Mouse (Mus musculus) layer of hippocampus, postnatal 25 days (tissue): Measurements from ENCODE around the gene Homer2. TPM values are rescaled to one million over a fixed set of nuclear protein-coding genes. Genes with fewer than 3 reads are reported as not detected.

Experiments
- DNase-seq, 2 experiments: peaks; one replicate each; pipeline ENCODE4 v3.0.0; 2022; ENCODE audit warnings: mixed read lengths in 2 of 2, low spot score in 1 of 2; ENCODE audit errors: extremely low spot score in 1 of 2
- total RNA-seq, 2 experiments: library from RNA; stranded (reverse); gene quantifications; 2 replicates each; pipeline ENCODE4 v1.2.3; 2021

Gene Homer2
- total RNA-seq, 2 experiments from 2014 or later: 82.2 to 99.1 TPM

GRCm38 (mm10) chr7:81706416-81707391 lies 623 bp downstream of the Homer2 start:
- DNase-seq: peak; percentile 22 to 43

GRCm38 (mm10) chr7:81706027-81706415 lies 1.3 kb downstream of the Homer2 start:
- no peak for DNase-seq

DNA sequence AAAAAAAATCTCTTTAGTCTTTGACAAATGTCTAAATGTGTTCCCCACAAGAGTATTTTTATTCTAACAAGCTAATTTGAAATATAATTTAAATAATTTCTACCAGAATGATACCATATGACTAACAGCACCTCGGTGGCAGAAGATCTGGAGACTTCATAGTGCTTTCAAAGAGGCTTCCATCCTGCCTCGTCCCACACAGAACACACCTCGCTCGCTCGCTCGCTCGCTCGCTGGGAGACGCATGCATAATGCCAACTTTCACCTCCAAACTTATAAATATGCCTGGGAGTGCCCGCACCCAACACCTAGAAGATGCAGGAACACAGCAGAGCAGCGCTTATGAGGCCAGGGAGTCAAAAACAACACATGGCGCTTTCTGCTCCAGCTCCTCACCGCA lies 9.0 kb downstream of the Homer2 start:
- no peak for DNase-seq

DNA sequence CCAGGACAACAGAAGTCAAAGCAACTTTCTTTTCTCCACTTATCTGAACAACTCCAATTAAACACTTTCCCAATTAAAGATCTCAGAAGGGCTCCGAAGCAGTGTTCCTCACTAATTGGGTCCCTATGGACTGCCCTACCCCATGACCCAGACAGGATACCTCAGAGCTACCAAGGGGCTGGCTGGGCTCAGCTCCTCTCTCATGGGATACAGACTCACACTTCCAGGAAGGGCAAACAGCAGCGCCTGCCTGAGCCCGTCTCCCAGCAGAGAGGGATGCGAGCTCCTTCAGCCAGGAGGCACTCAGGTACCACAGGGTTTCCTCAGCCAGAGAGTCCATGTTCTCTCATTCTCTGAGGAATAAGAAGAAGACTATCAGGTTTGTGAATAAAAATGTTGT lies 9.4 kb downstream of the Homer2 start:
- no peak for DNase-seq

GRCm38 (mm10) chr7:81695763-81696533 lies 11.4 kb downstream of the Homer2 start:
- no peak for DNase-seq

DNA sequence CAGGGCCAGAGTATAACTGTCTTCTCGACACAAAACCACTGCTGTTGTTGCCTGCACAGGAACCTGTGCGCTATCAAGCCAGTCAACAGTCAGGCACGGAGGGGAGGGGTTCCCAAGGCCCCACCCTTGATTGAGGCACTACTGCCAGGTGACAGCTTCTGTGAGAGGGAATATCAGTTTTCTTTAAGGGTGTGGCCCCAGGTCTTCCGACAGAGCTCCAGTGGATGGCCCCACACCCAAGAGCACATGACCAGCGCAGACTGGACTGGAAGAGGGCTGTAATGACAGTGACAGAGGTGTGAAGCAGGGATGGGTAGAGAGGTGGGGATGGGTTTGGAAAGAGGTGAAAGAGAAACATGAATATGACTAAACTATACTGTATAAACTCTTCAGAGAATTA lies 16.3 kb downstream of the Homer2 start:
- DNase-seq: no peak

DNA sequence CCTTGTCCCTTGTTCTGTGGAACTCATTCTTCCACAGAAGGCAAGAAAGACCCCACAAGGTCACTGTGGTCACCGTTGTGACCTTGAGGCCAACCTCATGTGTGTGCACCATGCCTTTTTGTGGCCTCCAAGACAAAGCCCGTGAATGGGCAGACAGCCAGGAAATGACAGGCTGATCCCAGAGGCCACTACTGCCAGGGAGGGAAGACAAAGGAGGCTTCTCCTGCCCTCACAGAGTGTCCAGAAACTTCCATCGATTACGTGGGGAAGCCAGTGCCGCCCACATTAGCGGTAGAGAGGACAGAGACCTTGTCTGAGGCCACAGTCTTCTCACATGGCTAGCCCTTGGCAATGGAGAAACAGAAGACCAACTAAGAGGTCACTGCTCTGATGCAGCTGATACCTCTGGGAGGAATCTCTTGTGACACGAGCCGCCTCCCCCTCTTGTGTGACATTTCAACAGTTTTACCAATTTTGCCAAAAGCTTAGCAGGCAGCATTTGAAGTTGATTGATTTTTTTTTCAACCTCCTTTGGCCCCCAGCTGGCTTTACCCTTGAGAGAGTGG lies 18.1 kb downstream of the Homer2 start:
- no peak for DNase-seq

DNA sequence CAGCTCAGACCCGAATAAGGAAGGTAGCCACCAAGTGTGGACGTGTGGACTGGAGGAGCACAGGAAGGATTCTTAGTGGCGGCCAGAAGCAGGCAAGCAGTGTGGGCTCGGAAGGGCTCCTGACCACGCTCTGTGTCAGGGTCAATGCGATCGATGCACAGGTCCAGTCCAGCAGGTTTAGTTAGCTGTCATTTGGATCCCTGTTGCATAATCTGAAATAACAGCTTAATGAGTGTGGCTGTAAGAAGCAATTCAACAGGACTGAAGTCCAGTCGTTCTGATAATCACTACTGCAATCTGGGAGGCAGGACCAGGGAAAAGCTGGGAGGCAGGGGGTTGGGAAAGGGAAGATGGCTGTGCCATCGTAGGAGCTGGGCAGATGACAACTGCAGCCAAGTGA lies 18.9 kb downstream of the Homer2 start:
- no peak for DNase-seq

DNA sequence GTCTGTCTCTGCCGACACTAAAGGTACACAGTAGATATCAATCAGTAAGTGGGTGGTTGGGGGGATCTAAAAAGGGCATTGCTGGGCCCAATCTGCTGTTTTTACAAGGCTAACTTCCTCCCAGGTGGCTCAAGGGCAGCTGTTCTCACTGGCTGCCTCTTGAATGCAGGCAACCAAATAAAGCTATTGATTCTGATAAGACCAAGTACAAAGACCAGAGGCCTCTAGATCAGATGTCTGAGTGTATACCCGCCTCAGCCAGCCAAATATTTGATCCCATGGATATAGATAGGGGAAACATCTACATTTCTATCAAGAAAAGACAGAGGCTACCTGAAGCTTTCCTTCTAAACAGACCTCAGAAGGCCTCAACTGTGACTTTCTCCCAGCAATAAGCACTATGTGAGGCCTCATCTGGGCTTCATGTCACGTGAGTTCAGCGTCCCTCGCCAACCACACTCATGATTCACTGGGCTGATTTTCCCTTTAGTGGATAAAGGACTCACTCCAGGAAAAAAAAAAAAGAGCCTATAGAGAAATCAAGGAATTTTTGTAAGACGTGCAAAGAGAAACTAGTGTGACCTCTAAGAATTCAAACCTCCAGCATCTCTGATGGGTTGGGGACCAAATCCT lies 19.5 kb downstream of the Homer2 start:
- DNase-seq: no peak

GRCm38 (mm10) chr7:81685375-81685774 lies 22.0 kb downstream of the Homer2 start:
- DNase-seq: peak in 1 of 2 experiments; percentile 16

DNA sequence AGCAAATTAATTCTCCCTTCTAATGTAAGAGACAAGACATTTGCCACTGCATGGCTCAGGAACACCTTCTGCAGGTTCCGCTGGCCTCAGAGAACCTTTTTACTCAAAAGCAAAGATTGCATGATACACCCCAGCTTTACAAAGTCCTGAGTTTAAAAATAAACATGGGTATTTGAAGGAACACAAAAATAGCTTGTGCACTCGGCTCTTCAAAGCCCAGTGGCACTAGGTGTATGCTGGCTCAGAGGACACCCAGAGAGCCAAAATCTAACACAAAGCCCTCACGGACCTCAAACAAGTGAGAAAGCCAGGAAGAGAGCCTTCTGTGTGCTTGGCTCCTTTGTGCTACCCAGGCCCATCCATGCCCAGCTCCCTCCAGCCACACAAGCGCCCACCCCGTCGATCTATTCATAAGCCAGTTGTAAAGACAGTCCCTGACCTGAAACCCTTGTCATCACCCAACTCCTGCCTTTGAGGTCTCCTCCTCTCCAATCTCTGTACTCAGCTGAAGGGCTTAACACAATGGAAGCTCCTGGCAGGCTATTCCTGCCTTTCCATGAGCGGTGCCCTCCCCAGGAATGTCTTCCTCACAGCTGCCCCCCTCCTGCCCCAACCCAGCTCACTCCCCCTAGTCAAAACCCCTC lies 23.4 kb downstream of the Homer2 start:
- no peak for DNase-seq

DNA sequence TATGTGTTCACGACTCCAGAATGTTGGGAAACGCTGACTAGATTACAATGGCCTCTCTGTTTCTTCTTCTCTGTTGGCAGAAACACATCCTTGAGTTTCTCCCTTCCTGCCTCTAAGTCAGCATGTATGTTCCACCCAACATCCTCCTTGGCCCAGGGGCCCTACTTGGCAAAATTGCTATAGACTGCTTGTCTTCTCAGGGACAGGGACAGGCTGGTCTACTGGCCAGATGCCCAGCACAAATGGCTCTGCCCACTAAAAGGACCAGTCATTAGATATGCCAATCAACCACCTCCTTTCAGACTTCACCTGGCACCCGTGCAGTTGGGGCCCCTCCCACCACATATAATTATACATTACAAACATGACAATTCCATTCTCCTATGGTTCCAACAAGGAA lies 25.9 kb downstream of the Homer2 start:
- DNase-seq: no peak

- DNase-seq: no peak
These were observed 33.8 kb downstream of the Homer2 start for GRCm38 (mm10) chr7:81673359-81674013.

DNA sequence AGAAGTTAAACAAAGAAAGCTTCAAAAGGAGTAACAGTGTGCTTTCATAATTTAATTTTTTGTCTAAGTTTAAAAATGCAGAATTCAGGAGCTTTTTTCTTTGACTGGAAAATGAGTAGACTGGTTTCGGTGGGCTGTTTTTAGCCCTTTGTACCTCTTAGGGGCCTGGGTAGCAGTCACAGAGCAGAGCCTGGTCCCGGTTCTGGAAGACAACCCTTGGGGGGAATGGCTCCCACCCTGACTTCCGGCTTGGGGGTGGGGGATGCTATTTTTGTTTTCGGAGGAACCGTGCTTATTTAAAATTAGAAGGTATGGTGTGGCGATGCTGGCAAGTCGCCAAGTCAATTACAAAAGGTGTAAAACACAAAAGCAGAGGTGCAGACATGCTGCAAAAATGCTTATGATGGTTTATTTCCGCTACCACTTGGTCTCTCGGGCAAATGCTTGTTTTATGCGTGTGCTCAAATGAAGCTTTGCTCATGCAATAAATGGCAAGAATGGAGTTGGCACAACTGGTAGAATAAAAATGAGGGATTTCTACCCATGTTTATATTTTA lies 34.5 kb downstream of the Homer2 start:
- DNase-seq: no peak

- DNase-seq: no peak
These were observed 40.2 kb downstream of the Homer2 start for GRCm38 (mm10) chr7:81667156-81667555.

DNA sequence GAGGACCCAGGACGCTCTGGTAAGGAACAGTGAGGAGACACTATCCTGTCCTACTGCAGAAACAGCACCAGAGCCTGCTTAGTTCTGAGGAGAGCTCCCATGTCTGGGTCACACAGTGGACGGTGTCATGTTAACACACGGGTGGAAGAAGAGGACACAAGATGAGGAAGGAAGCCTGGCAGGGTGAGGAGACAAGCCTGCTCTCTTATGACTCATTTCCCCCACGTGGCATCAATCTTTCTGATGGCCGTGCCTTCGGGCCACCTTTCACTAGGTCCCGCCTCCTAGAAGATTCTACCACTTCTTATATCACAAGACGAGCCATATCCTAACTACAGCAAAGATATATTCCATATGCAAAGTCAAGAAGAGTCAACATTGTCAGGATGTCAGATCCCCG lies 40.7 kb downstream of the Homer2 start:
- no peak for DNase-seq

DNA sequence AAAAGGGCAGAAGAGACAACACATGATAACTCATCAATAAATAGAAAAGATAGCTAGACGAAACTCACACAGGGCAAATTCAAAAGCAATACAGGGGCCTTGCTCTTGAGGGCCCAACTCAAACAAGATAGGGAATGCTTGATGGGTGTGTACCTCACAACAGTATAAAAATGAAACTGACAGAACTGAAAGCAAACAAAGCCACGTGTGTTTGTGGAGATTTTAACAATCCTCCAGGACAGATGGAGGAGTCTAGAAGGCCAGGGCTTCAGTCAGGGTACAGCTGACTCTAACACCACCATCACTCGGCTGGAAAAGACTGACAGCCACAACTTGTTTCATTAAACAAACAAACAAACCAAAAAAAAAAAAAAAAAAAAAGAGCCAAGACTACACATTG lies 44.3 kb downstream of the Homer2 start:
- DNase-seq: no peak

- DNase-seq: no peak
These were observed 49.5 kb downstream of the Homer2 start for GRCm38 (mm10) chr7:81657631-81658347.

DNA sequence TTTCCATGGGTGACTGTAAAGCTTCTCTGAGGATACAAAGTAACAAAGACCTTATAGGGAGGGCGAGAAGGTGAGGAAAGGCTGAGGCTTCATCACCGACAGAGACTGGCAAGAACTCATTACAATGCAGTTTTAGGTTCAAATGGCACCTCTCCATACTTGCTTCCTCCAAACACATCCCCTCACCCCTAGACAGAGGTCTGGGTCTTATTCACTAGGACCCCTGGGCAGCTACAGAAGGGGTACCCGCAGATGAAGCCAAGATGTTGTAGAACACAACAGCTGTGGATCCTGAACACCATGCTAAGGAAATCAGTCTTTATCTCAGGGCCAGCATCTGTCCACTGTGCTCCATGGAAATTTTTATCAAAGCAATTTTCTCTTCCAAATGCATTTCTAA lies 50.3 kb downstream of the Homer2 start:
- no peak for DNase-seq
